Mouse (Mus musculus) T-helper 1 cell (primary cell): Measurements from ENCODE around the gene Krtap1-5.

Experiments used
- in situ Hi-C: fragments of 300-600 bp; cut with MboI, MseI; formaldehyde crosslinking; loops from one replicate; pipeline ENCODE4 v1.15.1; 2025; ENCODE audit warnings: high pct_unique_total_duplicates

The Krtap1-5 gene

DNA sequence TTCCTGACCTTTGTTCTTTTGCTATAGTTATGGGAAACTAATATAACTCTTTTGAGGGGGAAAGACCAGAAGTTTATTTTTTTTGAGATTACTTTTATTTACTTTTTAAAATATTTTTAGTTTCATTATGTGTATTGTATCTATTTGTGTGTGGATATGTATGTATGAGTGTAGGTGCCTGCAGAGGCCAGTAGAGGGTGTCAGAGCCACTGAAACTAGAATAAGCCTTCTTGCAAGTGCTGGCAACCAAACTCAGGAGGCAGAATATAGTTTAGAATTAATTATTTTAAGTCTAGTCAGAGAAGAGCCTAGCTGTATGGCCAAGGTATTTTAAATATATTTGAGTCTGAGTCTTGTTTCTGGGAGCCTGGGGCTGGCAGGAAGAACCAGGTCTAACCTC is 32.9 kb downstream of the Krtap1-5 start:
- in situ Hi-C loops = no loop called here

- in situ Hi-C loops = no loop called here
Observed at GRCm38 (mm10) chr11:99539721-99540120, 41.1 kb downstream of the Krtap1-5 start.
